Comparison of ENCODE assay signal across 11 mouse cellular contexts in the genomic region with DNA sequence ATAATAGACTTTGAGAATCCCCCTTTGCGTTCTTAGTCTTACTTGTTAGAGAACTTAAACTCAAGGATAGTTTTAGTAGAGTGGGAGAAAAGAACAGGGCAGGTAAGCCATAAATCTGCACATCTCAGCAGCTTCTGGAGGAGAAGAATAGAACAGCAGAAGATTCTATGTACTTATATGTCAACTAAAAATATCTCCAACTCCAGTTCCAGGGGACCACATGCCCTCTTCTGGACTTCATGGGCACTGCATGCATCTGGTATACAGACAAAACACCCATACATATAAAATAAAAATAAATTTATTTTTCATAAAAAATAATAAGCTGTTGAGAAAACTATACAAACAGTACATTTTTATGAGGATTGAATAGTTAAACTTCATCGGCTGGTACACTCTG.
DNase-seq lines count a peak whose midpoint lies in the region; ATAC-seq and TF ChIP-seq lines count a peak whose summit lies in the region.
"Had no signal": no experiment of that assay in that cellular context is flagged by ENCODE, and none has a peak within 500 bp of the region (broad histone marks: within the 10 kb centered on the region; RNA-seq: fewer than 3 reads in every experiment).

No protein-coding gene starts in this region.

- 89% methylated on average over 2 of the region's 2 CpGs for WGBS in forebrain, embryonic 14.5 days
- WGBS in forebrain, embryonic 16.5 days: 95% methylated on average over 2 of the region's 2 CpGs
- 82% methylated on average over 2 of the region's 2 CpGs for WGBS in lung, postnatal 0 days
- WGBS in limb, embryonic 11.5 days: 88% methylated on average over 2 of the region's 2 CpGs

- no peaks in the 10 kb centered on the region for H3K4me1 ChIP-seq in forebrain, embryonic 14.5 days (ENCODE audit: control insufficient read depth, insufficient read depth, low read length)
- H3K4me1 ChIP-seq in forebrain, embryonic 16.5 days (replicated peaks; ENCODE audit: control insufficient read depth, insufficient read depth, low read length): no peaks in the 10 kb centered on the region
- H3K4me1 ChIP-seq in lung, postnatal 0 days (ENCODE audit: insufficient read depth, low read depth, low read length): no peaks in the 10 kb centered on the region
- no peaks in the 10 kb centered on the region for H3K4me1 ChIP-seq in limb, embryonic 11.5 days (ENCODE audit: control insufficient read depth, insufficient read depth, low read length)
- H3K4me1 ChIP-seq: embryonic facial prominence, embryonic 13.5 days had no signal

- peak; percentile 19; the same call in 1 of the 2 replicates for TF ChIP-seq CTCF in lung, postnatal 0 days (IDR thresholded peaks at IDR 0.05)

- H3K4me2 ChIP-seq in forebrain, embryonic 14.5 days (ENCODE audit: low read length): no peak overlapping the region
- H3K4me2 ChIP-seq in forebrain, embryonic 16.5 days (ENCODE audit: low read length): no peak overlapping the region
- H3K4me2 ChIP-seq in lung, postnatal 0 days (replicated peaks; ENCODE audit: low read depth, low read length): no peak overlapping the region
- no peak overlapping the region for H3K4me2 ChIP-seq in limb, embryonic 11.5 days (ENCODE audit: low read depth, severe bottlenecking)
- H3K4me2 ChIP-seq: embryonic facial prominence, embryonic 13.5 days had no signal

- H3K9me3 ChIP-seq in forebrain, embryonic 14.5 days (replicated peaks; ENCODE audit: control insufficient read depth, low read length): no peaks in the 10 kb centered on the region
- no peaks in the 10 kb centered on the region for H3K9me3 ChIP-seq in forebrain, embryonic 16.5 days (ENCODE audit: control insufficient read depth, low read length)
- H3K9me3 ChIP-seq in lung, postnatal 0 days (ENCODE audit: low read length): no peaks in the 10 kb centered on the region
- no peaks in the 10 kb centered on the region for H3K9me3 ChIP-seq in limb, embryonic 11.5 days (ENCODE audit: control insufficient read depth, low read length)
- H3K9me3 ChIP-seq: embryonic facial prominence, embryonic 13.5 days had no signal

- no peaks in the 10 kb centered on the region for H3K36me3 ChIP-seq in forebrain, embryonic 14.5 days (ENCODE audit: control insufficient read depth, insufficient read depth, low read length)
- no peaks in the 10 kb centered on the region for H3K36me3 ChIP-seq in forebrain, embryonic 16.5 days (ENCODE audit: control insufficient read depth, insufficient read depth)
- no peaks in the 10 kb centered on the region for H3K36me3 ChIP-seq in lung, postnatal 0 days (ENCODE audit: insufficient read depth, low read length)
- no peaks in the 10 kb centered on the region for H3K36me3 ChIP-seq in limb, embryonic 11.5 days (ENCODE audit: control insufficient read depth, insufficient read depth, low read length)
- H3K36me3 ChIP-seq: embryonic facial prominence, embryonic 13.5 days had no signal

- no peak overlapping the region for H3K4me3 ChIP-seq in forebrain, embryonic 14.5 days (ENCODE audit: low read depth, low read length)
- H3K4me3 ChIP-seq in forebrain, embryonic 16.5 days (replicated peaks; ENCODE audit: low read length): no peak overlapping the region
- H3K4me3 ChIP-seq in lung, postnatal 0 days (ENCODE audit: low read depth, low read length): no peak overlapping the region
- H3K4me3 ChIP-seq in limb, embryonic 11.5 days (ENCODE audit: low read depth, low read length): no peak overlapping the region
- H3K4me3 ChIP-seq: embryonic facial prominence, embryonic 13.5 days had no signal

- no peak overlapping the region for H3K27ac ChIP-seq in forebrain, embryonic 14.5 days (ENCODE audit: low read depth, low read length)
- no peak overlapping the region for H3K27ac ChIP-seq in forebrain, embryonic 16.5 days (ENCODE audit: low read length)
- no peak overlapping the region for H3K27ac ChIP-seq in lung, postnatal 0 days (ENCODE audit: low read length)
- no peak overlapping the region for H3K27ac ChIP-seq in limb, embryonic 11.5 days (replicated peaks; ENCODE audit: low read depth, low read length)
- H3K27ac ChIP-seq: embryonic facial prominence, embryonic 13.5 days had no signal

- DNase-seq in forebrain, embryonic 14.5 days (ENCODE audit: low spot score): peak; percentile 44
- DNase-seq in lung, postnatal 0 days (ENCODE audit: low spot score): no peak
- no peak for DNase-seq in lung, adult 18-20 months
- DNase-seq in embryo, embryonic 10.5 days (ENCODE audit: low spot score): peak; percentile 58
- DNase-seq in limb, embryonic 11.5 days (ENCODE audit: low spot score): peak; percentile 42
- DNase-seq in heart, adult 11 months: no peak
- DNase-seq: adrenal gland, postnatal 36 days; thymus, postnatal 36 days had no signal

- H3K9ac ChIP-seq in forebrain, embryonic 14.5 days (ENCODE audit: low read length): no peak overlapping the region
- H3K9ac ChIP-seq in forebrain, embryonic 16.5 days (replicated peaks; ENCODE audit: low read depth, low read length): no peak overlapping the region
- no peak overlapping the region for H3K9ac ChIP-seq in lung, postnatal 0 days (replicated peaks; ENCODE audit: low read depth)
- H3K9ac ChIP-seq in limb, embryonic 11.5 days (ENCODE audit: low read length): no peak overlapping the region
- H3K9ac ChIP-seq: embryonic facial prominence, embryonic 13.5 days had no signal

- no peak for ATAC-seq in forebrain, embryonic 14.5 days
- no peak for ATAC-seq in forebrain, embryonic 16.5 days
- ATAC-seq in lung, postnatal 0 days: no peak
- no peak for ATAC-seq in limb, embryonic 11.5 days (ENCODE audit: insufficient number of reproducible peaks, low FRiP score, low TSS enrichment, low read depth)
- ATAC-seq in granulocyte monocyte progenitor cell, adult 5-6 weeks (replicated peaks; ENCODE audit: poor library complexity, severe bottlenecking): no peak

- TF ChIP-seq EP300 in lung, postnatal 0 days (IDR thresholded peaks at IDR 0.05): no peak

- no peaks in the 10 kb centered on the region for H3K27me3 ChIP-seq in forebrain, embryonic 14.5 days (replicated peaks; ENCODE audit: control insufficient read depth, insufficient read depth, low read length)
- no peaks in the 10 kb centered on the region for H3K27me3 ChIP-seq in forebrain, embryonic 16.5 days (replicated peaks; ENCODE audit: control insufficient read depth, insufficient read depth, low read length)
- H3K27me3 ChIP-seq in lung, postnatal 0 days (replicated peaks; ENCODE audit: insufficient read depth, low read length): no peaks in the 10 kb centered on the region
- no peaks in the 10 kb centered on the region for H3K27me3 ChIP-seq in limb, embryonic 11.5 days (ENCODE audit: control insufficient read depth, insufficient read depth, low read length)
- H3K27me3 ChIP-seq: embryonic facial prominence, embryonic 13.5 days had no signal

Comparison
In these comparisons a context has a peak if more than half of its experiments do, and no peak if none do; other contexts are left out.
1. DNase-seq: peak in forebrain, embryonic 14.5 days (single experiment), embryo, embryonic 10.5 days (single experiment) and limb, embryonic 11.5 days (single experiment); none in lung, postnatal 0 days (single experiment), lung, adult 18-20 months (0 of 2) and heart, adult 11 months (single experiment).